Mouse (Mus musculus): Measurements from ENCODE around the gene Clec12a.
"Not testable (repeated sequence)": the region's sequence is repeated elsewhere in the genome, so short reads cannot be mapped to it uniquely, and the experiment has no call there.

Clec12a gene

DNA sequence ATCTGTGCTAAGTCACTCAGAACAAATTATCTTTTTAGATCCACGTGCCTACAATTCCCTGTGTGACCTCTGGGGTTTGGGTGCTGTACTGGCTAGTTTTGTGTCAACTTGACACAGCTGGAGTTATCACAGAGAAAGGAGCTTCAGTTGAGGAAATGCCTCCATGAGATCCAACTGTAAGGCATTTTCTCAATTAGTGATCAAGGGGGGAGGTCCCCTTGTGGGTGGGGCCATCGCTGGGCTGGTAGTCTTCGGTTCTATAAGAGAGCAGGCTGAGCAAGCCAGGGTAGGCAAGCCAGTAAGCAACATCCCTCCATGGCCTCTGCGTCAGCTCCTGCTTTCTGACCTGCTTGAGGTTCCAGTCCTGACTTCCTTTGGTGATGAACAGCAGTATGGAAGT lies at the start of gene Clec12a:
Gene Clec12a, plus strand, starts transcription at position 301 of the 400 bp plus-strand sequence.
- not testable (repeated sequence) for DNase-seq (ENCODE audit: low read depth, low spot score)

DNA sequence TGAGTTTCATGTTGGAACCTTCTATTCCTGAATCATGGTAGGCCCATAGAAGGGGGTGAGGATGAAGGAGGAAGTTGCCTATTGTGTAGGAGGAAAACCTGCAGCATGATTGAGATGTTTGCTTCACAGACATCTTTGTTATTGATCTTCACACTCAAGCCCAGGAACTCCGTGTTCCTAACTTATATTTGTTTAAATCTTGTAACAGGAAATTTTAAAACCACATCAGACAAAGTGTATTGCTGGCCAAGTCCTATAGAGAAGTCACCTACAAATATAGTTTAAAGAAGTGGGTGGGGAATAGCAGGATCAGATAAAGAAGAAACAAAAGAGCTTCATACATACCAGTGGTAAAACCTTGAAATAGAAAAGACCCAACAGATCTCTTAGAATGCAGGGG lies 38.3 kb upstream of the Clec12a start:
- DNase-seq (ENCODE audit: low read depth, low spot score) = no peak

DNA sequence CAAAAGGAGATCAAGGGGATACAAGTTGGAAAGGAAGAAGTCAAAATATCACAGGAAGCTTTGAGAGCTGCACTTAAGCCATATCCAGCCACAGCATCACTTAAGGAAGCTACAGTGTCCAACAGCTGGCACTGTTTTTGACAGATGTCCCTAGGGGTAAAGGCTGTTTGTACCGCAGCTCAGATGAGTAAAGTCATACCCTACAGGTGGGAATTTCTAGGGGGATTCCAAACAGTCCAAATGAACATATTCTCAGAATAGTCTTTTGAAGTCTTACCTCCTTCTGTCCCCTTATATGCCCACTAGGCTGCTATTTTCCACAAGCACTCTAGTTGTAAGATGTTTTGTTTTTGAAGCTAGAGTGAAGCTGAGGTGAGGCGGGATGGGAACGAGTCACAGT lies 30.0 kb upstream of the Clec12a start:
- no peak for DNase-seq (ENCODE audit: low read depth, low spot score)

DNA sequence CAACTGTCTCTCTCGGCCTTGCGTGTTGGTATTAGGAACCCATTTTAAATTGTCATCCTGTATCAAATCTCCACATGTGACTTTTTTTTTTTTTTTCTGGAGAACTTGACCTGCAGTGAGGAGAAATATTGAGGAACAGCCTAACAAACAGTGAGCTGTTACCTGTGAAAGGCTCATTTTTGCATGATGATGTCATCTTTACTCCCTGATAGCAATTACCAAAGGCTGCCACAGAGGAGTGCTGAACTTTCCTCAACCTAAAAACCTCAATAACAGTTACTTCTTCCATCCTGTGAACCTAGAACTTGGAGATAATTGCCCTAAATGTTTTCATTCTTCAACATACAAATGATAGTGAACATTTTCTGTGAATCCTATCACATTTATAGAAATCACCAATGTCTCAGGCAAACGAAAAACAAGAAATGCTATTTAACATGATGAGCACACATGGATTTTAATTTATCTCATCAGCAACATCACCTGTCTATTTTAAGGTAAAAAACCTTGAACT lies 27.8 kb upstream of the Clec12a start:
- DNase-seq (ENCODE audit: low read depth, low spot score) = no peak

DNA sequence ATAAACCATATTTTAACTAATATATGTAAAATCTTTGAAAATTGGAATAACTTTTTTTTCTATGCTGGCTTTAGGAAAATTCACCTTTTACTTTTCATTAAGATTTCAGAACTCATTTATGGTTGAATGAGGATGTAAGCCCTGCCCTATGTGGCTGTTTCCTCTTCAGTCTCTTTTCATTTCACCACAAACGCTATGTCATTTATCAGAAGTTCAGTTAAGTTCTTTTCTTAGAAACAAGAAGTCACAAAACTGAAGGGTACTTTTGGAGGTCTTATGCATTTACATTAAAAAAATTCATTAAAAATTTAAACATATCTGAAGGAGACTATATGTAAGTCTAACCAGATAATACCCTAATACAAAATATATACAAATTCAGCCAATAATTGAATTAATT lies 26.8 kb upstream of the Clec12a start:
- no peak for DNase-seq (ENCODE audit: low read depth, low spot score)

DNA sequence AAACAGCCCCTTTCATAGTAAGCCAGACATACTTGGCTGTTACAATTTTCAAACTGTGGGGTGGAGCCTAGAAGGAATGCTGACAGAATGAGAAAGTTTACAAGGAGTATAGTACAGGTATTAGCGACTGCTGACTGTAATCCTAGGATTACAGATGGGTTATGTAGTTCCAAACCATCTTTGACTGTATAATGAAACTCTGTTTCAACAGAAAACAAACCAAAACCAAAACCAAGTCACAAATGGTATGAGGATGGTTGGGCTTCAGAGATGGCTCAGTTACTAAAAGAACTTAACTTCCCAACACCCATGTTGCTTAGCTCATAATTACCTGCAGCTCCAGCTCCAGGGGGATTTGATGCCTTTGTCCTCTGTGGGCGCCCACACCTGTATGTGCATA lies 26.0 kb upstream of the Clec12a start:
- DNase-seq (ENCODE audit: low read depth, low spot score) = no peak

DNA sequence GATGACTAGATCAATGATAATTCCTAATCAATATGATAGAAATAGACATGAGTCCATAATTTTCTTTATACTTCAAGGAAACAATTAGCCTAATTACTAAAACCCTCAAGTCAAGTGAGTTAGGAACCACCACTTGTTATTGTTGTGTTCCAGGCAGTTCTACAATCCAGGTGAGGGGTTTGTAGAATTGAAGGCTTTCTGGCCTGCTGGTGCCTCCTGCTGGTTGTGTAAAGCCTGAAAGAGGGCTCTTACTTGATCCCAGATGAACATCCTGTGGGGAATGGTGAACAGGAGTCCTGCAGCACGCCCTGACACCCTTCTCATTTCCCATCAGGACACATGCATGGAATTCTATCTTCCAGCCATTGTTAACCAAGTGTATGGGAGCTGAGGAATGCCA lies 24.1 kb upstream of the Clec12a start:
- DNase-seq (ENCODE audit: low read depth, low spot score) = no peak

DNA sequence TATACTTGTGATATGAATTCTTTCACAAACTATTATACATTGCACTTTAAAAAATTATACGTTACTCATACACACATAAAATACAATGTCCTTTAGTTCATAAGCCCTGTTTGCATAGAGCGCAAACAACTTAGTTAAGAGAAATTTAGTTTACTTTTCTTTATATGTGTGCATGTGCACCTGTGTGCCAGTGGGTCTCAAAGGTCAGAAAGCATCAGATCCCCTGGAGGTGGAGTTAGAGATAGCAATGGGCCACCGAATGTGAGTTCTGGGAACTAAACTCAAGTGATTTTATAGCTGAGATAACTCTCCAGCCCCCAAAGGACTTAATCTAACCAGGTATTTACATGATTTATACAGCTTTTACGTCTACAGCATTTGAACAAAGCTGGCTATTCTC lies 23.2 kb upstream of the Clec12a start:
- DNase-seq (ENCODE audit: low read depth, low spot score) = no peak

DNA sequence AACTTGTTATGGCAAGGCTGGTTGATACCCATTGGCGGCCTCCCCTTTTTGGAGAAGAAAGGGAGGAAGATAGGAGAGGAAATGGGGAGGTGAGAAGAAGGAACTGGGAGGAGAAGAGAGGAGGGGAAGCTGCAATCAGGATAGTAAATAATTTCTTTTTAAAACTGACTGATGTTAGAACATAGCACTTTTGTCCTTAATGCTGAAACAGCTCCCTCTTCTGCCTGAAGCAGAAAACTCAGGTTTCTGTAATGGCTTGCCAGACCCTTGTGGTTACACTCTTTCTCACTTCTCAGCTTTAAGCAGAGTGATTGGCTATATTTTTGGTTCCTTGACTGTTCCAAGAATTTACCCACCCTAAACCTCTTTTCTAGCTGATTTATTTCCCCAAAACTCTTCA lies 16.5 kb upstream of the Clec12a start:
- no peak for DNase-seq (ENCODE audit: low read depth, low spot score)

DNA sequence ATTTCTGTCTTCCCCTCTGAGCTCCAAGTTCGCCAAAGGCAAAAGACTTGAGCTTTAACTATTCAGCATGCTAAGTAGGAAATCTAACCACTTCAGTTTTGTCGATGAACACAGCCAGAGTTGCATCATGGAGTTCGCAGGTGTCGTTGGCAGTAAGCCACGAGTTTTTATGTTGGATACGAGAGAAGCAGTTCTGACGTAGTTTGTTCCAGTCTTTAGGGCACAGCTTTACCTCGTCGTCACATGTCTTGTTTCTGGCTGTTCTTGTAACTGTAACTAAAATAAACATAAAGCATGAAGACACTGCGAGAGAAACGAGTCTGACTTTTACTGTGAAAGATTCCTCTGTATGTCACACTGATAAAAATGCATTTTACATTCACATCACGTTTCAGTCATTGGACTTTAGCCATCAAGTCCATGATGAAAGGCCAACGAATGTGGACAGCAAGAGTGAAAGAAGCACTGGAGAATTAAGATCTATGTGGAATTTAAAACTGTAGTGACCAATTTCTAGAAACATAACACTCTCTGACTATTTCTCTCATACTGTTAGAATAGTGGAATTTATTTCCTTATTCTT lies 15.8 kb upstream of the Clec12a start:
- no peak for DNase-seq (ENCODE audit: low read depth, low spot score)

DNA sequence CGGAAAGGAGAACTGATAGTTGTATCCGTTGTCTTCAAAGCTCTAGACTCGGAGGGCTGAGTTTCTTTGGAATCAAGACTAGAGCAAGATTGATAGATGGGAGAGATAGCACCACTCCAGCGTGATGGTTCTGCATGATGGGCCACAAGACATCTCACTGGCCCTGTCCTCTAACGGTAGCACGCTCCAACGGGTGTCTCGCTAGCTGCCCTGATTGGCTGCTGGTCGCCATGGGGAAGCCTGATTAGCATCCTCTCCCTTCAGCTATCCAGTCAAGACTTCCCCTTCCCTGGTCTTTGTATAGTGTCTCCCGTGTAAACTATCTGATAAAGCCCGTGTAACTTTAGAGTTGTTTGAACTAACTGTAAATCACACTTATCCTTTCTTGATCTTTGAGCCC lies 10.9 kb upstream of the Clec12a start, which contains the start of gene 4922502D21Rik:
Gene 4922502D21Rik, minus strand, starts transcription at position 187 of the 400 bp plus-strand sequence.
- no peak for DNase-seq (ENCODE audit: low read depth, low spot score)

DNA sequence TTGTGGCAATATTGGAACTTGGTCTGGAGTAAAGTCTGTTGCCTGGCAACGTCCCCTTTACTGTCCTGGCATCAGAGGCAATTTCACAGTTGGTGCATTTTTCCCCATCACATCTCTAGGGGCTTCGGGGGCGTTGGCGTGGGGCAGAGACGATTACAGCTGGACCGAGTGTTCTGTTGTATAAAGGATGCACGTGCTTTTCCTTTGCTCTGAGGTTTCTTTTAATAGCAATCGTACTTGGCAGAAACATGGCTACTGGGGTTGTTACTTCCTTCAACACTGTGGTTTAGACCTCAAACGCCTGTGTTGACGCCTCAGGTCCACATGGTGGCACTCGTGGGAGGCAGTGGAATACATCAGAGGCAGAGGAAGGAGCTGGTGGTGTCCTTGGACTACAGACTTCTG lies 8.8 kb upstream of the Clec12a start:
- DNase-seq (ENCODE audit: low read depth, low spot score) = peak; percentile 62

DNA sequence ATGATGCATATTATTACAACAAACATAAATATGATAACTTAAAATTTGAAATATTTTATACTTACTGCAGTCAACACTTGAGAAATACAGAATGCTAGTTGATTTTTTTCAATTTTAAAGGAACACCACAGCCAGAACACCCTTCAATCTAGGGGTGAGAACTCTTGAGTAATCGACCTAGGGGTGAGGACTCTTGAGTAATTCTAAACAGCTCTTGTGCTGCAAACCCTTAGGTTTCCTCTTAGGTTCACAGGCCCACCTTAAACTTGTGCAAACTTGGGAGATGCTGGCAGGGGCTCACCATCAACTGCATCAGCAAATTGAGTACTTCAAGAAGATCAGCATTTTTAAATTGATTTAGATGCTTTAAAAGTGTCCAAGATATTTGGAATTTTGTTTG lies 4.7 kb upstream of the Clec12a start:
- no peak for DNase-seq (ENCODE audit: low read depth, low spot score)

DNA sequence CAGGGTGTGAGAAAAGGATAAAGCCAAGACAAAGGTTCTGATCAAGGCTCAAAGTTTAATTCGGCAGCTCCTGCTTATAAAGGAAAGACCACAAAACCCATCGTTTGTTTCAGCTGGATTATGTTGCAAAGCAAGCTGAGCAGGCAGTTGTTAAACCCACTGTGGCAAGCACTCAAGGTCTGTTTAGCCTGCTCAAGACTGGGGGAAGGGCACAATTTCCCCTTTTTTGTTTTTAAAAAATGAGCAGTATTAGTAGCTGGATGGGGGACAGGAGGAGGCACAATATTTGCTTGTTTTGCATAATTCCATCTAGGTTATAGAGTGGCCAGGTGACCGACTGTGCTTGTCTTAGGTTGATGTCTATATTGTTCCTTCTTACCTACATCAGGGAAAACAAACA lies 1.9 kb downstream of the Clec12a start:
- DNase-seq (ENCODE audit: low read depth, low spot score) = no peak

DNA sequence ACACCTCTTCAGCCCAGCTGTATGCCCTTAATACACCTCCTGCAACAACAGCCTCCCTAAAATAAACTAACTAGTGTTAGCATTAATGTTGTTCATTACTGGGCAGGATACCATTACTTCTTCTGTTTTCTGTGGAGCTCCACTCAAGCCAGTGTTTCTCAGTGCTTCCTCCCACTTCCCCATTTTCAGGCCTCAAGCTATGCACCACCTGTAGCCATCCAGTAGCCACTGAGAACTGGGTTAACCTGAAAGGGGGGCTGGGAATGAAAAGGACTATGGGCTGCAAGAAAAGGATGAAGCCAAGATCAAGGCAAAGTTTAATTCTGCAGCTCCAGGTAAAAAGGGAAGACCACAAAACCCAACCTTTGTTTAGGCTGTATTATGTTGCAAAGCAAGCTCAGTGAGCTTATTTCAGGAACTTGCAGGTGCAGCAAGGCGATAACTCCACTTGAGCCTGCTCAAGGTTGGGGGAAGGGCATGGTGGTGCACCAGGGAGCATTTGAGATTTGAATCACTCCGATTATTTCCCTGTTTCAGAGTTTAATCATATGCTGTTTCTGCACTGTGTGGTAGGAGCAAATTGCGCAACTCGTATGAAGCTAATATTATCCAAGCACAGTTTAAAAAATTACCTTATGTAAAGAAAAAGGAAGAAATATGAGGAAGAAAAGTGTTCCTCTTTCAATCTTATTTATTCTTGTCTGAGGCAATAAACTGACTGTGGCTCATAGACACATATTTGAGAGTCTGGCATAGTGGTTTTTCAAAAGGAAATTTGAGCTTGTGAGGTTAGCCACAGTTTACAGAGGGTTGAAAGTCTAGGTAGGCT lies 7.2 kb downstream of the Clec12a start:
- no peak for DNase-seq (ENCODE audit: low read depth, low spot score)

DNA sequence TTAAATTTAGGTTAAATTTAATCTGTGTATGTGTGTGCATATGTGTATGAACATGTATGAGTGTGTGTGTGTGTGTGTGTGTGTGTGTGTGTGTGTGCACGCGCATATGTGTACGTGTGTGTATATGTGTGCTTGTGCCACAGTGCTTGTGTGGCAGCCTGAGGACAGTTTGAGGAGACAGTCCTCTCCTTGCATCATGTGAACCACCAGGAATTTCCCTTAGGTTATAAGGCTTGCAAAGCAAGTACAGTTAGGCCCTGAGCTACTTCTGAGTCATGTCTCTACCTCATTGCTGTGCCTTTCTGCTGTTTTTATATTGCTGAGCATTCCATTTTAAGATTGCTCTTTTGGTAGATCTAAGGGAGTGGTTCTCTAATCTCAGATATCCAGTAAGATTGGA lies 8.6 kb downstream of the Clec12a start:
- DNase-seq (ENCODE audit: low read depth, low spot score) = no peak

DNA sequence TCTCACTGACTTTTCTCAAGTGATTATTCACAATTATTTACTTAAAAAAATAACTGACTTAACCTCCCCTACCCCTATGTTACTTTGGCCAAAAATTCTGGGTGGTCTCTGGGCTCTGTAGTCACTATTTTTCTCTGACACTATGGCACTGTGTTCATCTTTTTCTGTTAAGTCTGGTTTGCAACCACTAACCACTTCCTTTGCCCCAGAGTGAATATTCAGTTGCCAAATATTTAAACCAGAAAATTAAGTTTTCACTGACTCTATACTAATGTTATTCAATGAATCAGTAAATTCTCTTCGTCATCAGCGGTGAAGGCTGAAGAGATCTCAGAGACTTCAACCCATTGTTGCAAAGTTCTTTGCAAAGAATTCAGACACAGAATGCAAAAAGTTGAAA lies 13.3 kb downstream of the Clec12a start:
- DNase-seq (ENCODE audit: low read depth, low spot score) = no peak

DNA sequence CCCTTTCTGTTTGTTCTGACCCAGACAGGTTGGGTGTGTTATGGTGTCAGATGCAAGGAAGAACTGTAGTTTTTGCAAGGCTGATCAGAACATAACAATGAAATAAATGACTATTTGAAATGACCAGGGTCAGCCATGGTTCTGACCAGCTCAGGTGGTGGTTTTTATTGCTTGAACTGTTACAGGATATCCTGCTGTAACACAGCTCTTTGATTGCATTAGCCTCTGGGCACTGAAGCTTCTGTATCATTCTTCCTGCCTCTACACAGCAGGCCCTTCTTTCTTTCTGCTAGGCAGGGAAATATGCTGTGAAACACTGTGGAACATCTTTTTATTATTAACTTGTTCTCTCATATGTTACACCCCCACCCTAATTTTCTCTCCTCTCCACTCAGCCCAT lies 13.9 kb downstream of the Clec12a start:
- no peak for DNase-seq (ENCODE audit: low read depth, low spot score)

DNA sequence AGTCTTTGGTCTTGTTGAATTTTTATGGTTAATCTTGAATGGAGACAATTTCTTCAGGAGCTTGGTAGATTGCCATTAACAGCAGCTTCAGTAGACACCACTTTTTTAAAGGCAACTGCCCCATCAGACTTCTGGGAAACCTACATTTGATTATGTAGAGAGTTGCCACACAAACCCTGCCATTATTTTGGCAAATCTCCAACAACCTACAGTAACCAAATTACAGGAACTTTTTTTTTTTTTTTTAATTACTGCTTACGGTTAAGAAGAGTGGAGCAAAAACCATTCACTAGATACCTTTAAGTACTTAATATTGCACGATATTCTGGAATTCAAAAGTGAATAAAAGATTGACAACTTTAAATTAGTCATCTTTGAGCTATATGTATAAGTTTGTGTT lies 17.0 kb downstream of the Clec12a start:
- no peak for DNase-seq (ENCODE audit: low read depth, low spot score)

DNA sequence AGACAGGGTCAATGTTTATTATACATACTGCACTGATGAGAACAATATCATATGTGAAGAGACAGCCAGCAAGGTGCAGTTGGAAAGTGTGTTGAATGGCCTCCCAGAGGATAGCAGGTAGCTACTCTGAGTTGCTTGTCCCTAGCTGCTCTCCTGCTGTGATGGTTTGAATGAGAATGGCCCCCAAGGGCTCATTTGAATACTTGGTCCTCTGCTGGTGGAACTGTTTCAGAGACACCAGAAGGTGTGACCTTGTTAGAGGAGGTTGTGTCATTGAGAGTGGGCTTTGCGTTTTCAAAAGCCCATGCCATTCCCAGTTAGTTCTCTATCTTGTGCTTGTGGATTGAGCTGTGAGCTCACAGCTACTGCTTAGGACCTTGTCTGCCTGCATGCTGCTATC lies 21.5 kb downstream of the Clec12a start:
- no peak for DNase-seq (ENCODE audit: low read depth, low spot score)

DNA sequence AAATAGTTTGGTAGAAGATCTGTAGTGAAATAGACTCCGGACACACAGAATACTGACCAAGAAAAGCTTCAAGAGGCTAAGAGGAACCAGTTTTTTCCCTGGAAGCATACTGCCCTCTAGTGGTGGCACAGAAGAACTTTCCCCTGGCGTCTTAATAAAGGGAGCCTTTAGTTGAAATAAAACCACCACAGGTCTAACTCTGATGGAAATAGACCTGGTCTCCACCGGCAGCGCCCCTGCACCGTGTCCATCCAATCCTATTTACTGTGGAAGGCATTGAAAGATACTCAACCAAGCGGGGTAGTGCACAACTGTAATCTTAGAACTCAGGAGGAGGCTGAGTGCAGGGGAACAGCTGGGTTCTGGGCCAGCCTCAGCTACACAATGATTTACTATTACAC lies 23.5 kb downstream of the Clec12a start:
- DNase-seq (ENCODE audit: low read depth, low spot score) = peak; percentile 44

DNA sequence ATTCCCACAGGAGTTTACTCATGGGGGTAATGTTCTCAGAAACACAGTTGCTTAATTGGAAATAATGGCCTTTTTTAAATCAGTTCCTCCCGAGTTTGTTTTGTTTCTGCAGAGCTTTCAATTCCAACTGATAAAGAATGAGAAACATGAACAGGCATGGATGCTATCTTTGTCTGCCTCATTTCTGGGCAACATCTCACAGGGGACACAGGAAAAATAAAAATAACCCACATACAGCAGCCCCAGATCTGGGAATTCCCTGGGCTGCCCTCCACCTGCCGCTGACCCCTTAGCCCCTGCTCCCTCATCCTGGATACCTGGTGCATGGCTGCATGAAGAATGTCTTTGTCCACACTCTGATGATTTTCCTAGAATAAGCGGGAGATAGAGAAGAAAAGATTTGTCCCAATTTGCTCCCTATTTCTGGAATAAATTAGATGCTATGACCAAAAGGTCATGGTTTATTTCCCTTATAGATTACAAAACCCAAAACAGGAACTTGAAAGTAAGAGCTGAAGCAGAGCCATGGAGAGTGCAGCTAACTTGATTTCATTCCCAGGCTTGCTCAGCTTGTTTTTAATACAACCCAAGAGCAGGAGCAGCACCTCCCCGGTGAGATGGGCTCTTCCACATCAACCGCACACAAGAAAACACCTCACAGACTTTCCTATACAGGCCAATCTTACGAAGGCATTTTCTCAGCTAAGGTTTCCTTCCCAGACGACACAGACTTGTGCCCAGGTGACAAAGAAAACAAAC lies 27.1 kb downstream of the Clec12a start:
- DNase-seq (ENCODE audit: low read depth, low spot score) = no peak
